Mouse (Mus musculus): ENCODE measurements around the gene Krtap19-5.
A peak's percentile ranks its signal among the peaks of the same experiment; 100 is the strongest.

Gene Krtap19-5

GRCm38 (mm10) chr16:88896357-88896756 is at the start of gene Krtap19-5:
Gene Krtap19-5, minus strand, starts transcription at chr16:88896457.
- no peak for DNase-seq

- no peak for DNase-seq
Observed at GRCm38 (mm10) chr16:88941106-88941505, 44.8 kb upstream of the Krtap19-5 start.

- DNase-seq = peak; percentile 5
Observed at GRCm38 (mm10) chr16:88938252-88938651, 42.0 kb upstream of the Krtap19-5 start.

- no peak for DNase-seq
Observed at GRCm38 (mm10) chr16:88932165-88932564, 35.9 kb upstream of the Krtap19-5 start, which contains the start of gene Krtap19-9b. Gene Krtap19-9b, minus strand, starts transcription at chr16:88932265.

- no peak for DNase-seq
Observed at GRCm38 (mm10) chr16:88886870-88887269, 9.4 kb downstream of the Krtap19-5 start.

GRCm38 (mm10) chr16:88884989-88885388 is 11.3 kb downstream of the Krtap19-5 start, which contains the start of gene Krtap19-4:
Gene Krtap19-4, minus strand, starts transcription at chr16:88885089.
- DNase-seq = no peak

- no peak for DNase-seq
Observed at GRCm38 (mm10) chr16:88877938-88878337, 18.3 kb downstream of the Krtap19-5 start, which contains the start of gene Krtap19-3. Gene Krtap19-3, minus strand, starts transcription at chr16:88878038.

GRCm38 (mm10) chr16:88874169-88874568 is 22.1 kb downstream of the Krtap19-5 start, which contains the start of gene Krtap19-2:
Gene Krtap19-2, minus strand, starts transcription at chr16:88874269.
- DNase-seq = no peak

GRCm38 (mm10) chr16:88869311-88869710 is 26.9 kb downstream of the Krtap19-5 start, which contains the start of gene Krtap19-1:
Gene Krtap19-1, minus strand, starts transcription at chr16:88869411.
- no peak for DNase-seq

GRCm38 (mm10) chr16:88864887-88865407 is 31.3 kb downstream of the Krtap19-5 start:
- no peak for DNase-seq

GRCm38 (mm10) chr16:88851450-88851849 is 44.8 kb downstream of the Krtap19-5 start:
- no peak for DNase-seq

GRCm38 (mm10) chr16:88848558-88848957 is 47.7 kb downstream of the Krtap19-5 start:
- DNase-seq = no peak

GRCm38 (mm10) chr16:88847363-88847762 is 48.9 kb downstream of the Krtap19-5 start:
- DNase-seq = no peak

All from right cerebral cortex, postnatal 4 days (tissue).